Mouse (Mus musculus): ENCODE results near the gene Dnhd1. TPM values are rescaled to one million over a fixed set of nuclear protein-coding genes. Genes with fewer than 3 reads are reported as not detected.

Gene Dnhd1
- polyA plus RNA-seq, 1 experiment = 0.56 TPM

- H3K27me3 ChIP-seq (ENCODE audit: control insufficient read depth, insufficient read depth, low read length) = no peaks in the 10 kb centered on the region
- no peaks in the 10 kb centered on the region for H3K36me3 ChIP-seq (ENCODE audit: control insufficient read depth, insufficient read depth, low read length)
- H3K4me1 ChIP-seq (ENCODE audit: control insufficient read depth, insufficient read depth, insufficient read length, low read length) = no peaks in the 10 kb centered on the region
- H3K27ac ChIP-seq (ENCODE audit: insufficient read depth, low read depth, low read length) = no peak overlapping the region
- TF ChIP-seq CTCF (IDR thresholded peaks at IDR 0.05; ENCODE audit: extremely low read depth, insufficient read length, insufficient replicate concordance, low read depth, low read length) (no peak), POLR2A (IDR thresholded peaks at IDR 0.05; ENCODE audit: low read depth, low read length) (no peak)
- WGBS = 87% methylated on average over 4 of the region's 4 CpGs
- H3K4me3 ChIP-seq (ENCODE audit: low read depth, low read length) = no peak overlapping the region
Measured at GRCm38 (mm10) chr7:105703816-105704215, 53.2 kb downstream of the Dnhd1 start.

GRCm38 (mm10) chr7:105708733-105709132 is 58.1 kb downstream of the Dnhd1 start:
- Histone ChIP-seq H3K4me1 (ENCODE audit: control insufficient read depth, insufficient read depth, insufficient read length, low read length) (no peaks in the 10 kb centered on the region), H3K27me3 (ENCODE audit: control insufficient read depth, insufficient read depth, low read length) (no peaks in the 10 kb centered on the region), H3K27ac (ENCODE audit: insufficient read depth, low read depth, low read length) (no peak overlapping the region), H3K36me3 (ENCODE audit: control insufficient read depth, insufficient read depth, low read length) (no peaks in the 10 kb centered on the region), H3K4me3 (ENCODE audit: low read depth, low read length) (no peak overlapping the region)
- no peak for TF ChIP-seq CTCF (IDR thresholded peaks at IDR 0.05; ENCODE audit: extremely low read depth, insufficient read length, insufficient replicate concordance, low read depth, low read length)
- 72% methylated on average over 5 of the region's 5 CpGs for WGBS

GRCm38 (mm10) chr7:105715366-105715765 is 64.7 kb downstream of the Dnhd1 start:
- H3K27me3 ChIP-seq (ENCODE audit: control insufficient read depth, insufficient read depth, low read length) = no peaks in the 10 kb centered on the region
- no peaks in the 10 kb centered on the region for H3K36me3 ChIP-seq (ENCODE audit: control insufficient read depth, insufficient read depth, low read length)
- WGBS = 68% methylated on average over 3 of the region's 3 CpGs
- no peaks in the 10 kb centered on the region for H3K4me1 ChIP-seq (ENCODE audit: control insufficient read depth, insufficient read depth, insufficient read length, low read length)
- no peak overlapping the region for H3K4me3 ChIP-seq (ENCODE audit: low read depth, low read length)
- no peak overlapping the region for H3K27ac ChIP-seq (ENCODE audit: insufficient read depth, low read depth, low read length)
- TF ChIP-seq CTCF (IDR thresholded peaks at IDR 0.05; ENCODE audit: extremely low read depth, insufficient read length, insufficient replicate concordance, low read depth, low read length) = no peak
- TF ChIP-seq POLR2A (IDR thresholded peaks at IDR 0.05; ENCODE audit: low read depth, low read length) = no peak

- no peak overlapping the region for H3K27ac ChIP-seq (ENCODE audit: insufficient read depth, low read depth, low read length)
- H3K27me3 ChIP-seq (ENCODE audit: control insufficient read depth, insufficient read depth, low read length) = no peaks in the 10 kb centered on the region
- no peaks in the 10 kb centered on the region for H3K4me1 ChIP-seq (ENCODE audit: control insufficient read depth, insufficient read depth, insufficient read length, low read length)
- H3K4me3 ChIP-seq (ENCODE audit: low read depth, low read length) = no peak overlapping the region
- no peaks in the 10 kb centered on the region for H3K36me3 ChIP-seq (ENCODE audit: control insufficient read depth, insufficient read depth, low read length)
- TF ChIP-seq CTCF (IDR thresholded peaks at IDR 0.05; ENCODE audit: extremely low read depth, insufficient read length, insufficient replicate concordance, low read depth, low read length) (no peak), POLR2A (IDR thresholded peaks at IDR 0.05; ENCODE audit: low read depth, low read length) (no peak)
- 72% methylated on average over 2 of the region's 2 CpGs for WGBS
Measured at GRCm38 (mm10) chr7:105721916-105722315, 71.3 kb downstream of the Dnhd1 start.

- H3K36me3 ChIP-seq (ENCODE audit: control insufficient read depth, insufficient read depth, low read length) = peaks cover 3% of the 10 kb centered on the region
- no peak overlapping the region for H3K4me3 ChIP-seq (ENCODE audit: low read depth, low read length)
- H3K27me3 ChIP-seq (ENCODE audit: control insufficient read depth, insufficient read depth, low read length) = no peaks in the 10 kb centered on the region
- no peak overlapping the region for H3K27ac ChIP-seq (ENCODE audit: insufficient read depth, low read depth, low read length)
- H3K4me1 ChIP-seq (ENCODE audit: control insufficient read depth, insufficient read depth, insufficient read length, low read length) = no peaks in the 10 kb centered on the region
- no peak for TF ChIP-seq POLR2A (IDR thresholded peaks at IDR 0.05; ENCODE audit: low read depth, low read length)
- TF ChIP-seq CTCF (IDR thresholded peaks at IDR 0.05; ENCODE audit: extremely low read depth, insufficient read length, insufficient replicate concordance, low read depth, low read length) = 0 out of 2 replicates have a peak, but pooled peaks have one; percentile 27
- 79% methylated on average over 4 of the region's 4 CpGs for WGBS
Measured at GRCm38 (mm10) chr7:105726144-105726979, 75.7 kb downstream of the Dnhd1 start.

GRCm38 (mm10) chr7:105726980-105727325 is 76.3 kb downstream of the Dnhd1 start:
- H3K27ac ChIP-seq (ENCODE audit: insufficient read depth, low read depth, low read length) = no peak overlapping the region
- H3K4me1 ChIP-seq (ENCODE audit: control insufficient read depth, insufficient read depth, insufficient read length, low read length) = no peaks in the 10 kb centered on the region
- H3K36me3 ChIP-seq (ENCODE audit: control insufficient read depth, insufficient read depth, low read length) = peaks cover 5% of the 10 kb centered on the region
- no peak overlapping the region for H3K4me3 ChIP-seq (ENCODE audit: low read depth, low read length)
- WGBS = 89% methylated on average over 4 of the region's 4 CpGs
- TF ChIP-seq POLR2A (IDR thresholded peaks at IDR 0.05; ENCODE audit: low read depth, low read length) (no peak), CTCF (IDR thresholded peaks at IDR 0.05; ENCODE audit: extremely low read depth, insufficient read length, insufficient replicate concordance, low read depth, low read length) (no peak)
- no peaks in the 10 kb centered on the region for H3K27me3 ChIP-seq (ENCODE audit: control insufficient read depth, insufficient read depth, low read length)

GRCm38 (mm10) chr7:105728701-105729428 is 78.2 kb downstream of the Dnhd1 start:
- peaks cover 21% of the 10 kb centered on the region for H3K36me3 ChIP-seq (ENCODE audit: control insufficient read depth, insufficient read depth, low read length)
- H3K4me1 ChIP-seq (ENCODE audit: control insufficient read depth, insufficient read depth, insufficient read length, low read length) = no peaks in the 10 kb centered on the region
- H3K27ac ChIP-seq (ENCODE audit: insufficient read depth, low read depth, low read length) = no peak overlapping the region
- no peaks in the 10 kb centered on the region for H3K27me3 ChIP-seq (ENCODE audit: control insufficient read depth, insufficient read depth, low read length)
- WGBS = 79% methylated on average over 6 of the region's 6 CpGs
- H3K4me3 ChIP-seq (ENCODE audit: low read depth, low read length) = no peak overlapping the region
- TF ChIP-seq POLR2A (IDR thresholded peaks at IDR 0.05; ENCODE audit: low read depth, low read length) (no peak), CTCF (IDR thresholded peaks at IDR 0.05; ENCODE audit: extremely low read depth, insufficient read length, insufficient replicate concordance, low read depth, low read length) (no peak)

Measured in small intestine, adult 2 months (tissue).